Mouse (Mus musculus) adrenal gland, adult 18-20 months (tissue): ENCODE measurements around the gene Elf2. TPM values are rescaled to one million over a fixed set of nuclear protein-coding genes. Genes with fewer than 3 reads are reported as not detected.
A peak's percentile ranks its signal among the peaks of the same experiment; 100 is the strongest.
"Not testable (repeated sequence)": the region's sequence is repeated elsewhere in the genome, so short reads cannot be mapped to it uniquely, and the experiment has no call there.

ENCODE experiments used
- DNase-seq, 2 experiments: peaks; one replicate each; pipeline ENCODE4 v3.0.0; 2021 to 2022; ENCODE audit warnings: low spot score in 2 of 2
- total RNA-seq, 2 experiments: library from RNA; stranded (reverse); gene quantifications; 1 replicate in 1 of 2; 2 replicates in 1 of 2; pipeline ENCODE4 v1.2.3; 2021

Gene Elf2
- total RNA-seq, 2 experiments from 2014 or later: 61.9 to 78.4 TPM

DNA sequence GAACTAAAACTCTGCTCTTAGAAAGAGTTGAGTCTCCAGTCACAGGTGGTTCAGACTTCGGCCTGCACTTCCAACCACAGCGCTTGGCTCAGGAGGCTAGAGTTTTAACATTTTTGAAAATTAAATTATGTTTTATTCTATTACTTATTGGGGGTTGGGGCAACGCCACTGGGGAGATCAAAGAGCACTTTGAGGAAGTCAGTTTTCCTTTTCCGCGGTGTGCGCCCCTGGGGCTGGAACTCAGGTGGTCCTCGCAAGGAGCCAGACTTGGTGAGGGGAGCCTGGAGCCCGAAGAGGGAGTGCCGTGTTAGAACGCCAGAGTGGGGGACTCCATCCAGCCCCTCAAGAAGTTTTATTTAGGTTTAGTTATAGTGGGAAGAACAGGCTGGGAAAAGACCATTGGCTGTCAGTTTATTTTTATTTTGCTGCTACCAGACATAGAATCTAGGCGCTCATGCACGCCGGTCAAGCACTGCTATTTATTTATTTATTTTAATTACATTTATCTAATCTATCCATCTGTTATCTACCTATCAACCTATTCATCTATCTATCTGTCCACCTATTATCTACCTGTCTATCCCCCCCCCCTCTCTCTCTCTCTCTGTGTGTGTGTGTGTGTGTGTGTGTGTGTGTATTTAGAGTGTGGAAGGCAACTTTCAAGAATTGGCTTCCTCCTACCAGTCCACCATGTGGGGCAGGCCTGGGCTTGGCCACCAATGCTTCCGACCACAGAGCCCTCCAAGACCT lies 19.3 kb upstream of the Elf2 start:
- DNase-seq: no peak

DNA sequence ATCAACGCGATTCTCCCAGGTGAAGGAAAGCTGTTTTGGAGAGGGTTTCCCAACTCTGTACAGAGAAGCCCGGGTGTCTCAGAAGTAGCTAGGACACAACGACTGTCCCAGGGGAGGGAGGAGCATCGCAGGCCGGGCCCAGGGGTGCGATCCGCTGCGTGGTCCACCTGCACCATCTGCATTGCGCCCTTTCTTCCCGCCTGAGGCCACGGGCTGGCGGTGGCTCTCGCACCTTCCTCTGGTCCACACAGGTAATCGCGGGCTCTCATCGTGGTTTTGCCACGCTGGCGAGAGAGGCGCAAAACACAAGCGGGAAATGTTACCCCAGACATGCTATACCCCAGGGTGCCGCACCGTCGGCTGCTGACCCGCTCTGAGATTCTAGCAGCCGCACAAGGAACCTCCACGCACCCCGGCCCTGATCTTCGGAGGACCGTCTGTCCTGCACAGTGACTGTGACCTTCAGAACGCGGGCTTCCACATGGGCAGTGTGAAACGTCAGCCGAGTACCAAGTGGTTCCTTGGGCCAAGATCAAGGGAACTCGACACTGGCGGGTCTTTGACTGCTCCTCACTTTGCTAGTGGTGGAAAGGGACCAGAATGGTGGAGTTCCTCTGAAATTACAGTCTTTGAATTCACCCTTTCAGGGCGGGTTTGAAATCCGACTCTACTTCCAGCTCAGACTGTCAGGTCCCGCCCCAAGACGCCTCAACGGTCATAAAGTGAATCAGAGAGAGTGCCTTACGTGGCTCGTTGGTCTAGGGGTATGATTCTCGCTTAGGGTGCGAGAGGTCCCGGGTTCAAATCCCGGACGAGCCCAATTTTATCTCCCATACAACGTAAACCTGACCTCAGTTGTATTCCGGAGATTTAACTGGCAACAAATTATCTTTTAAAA lies 18.4 kb upstream of the Elf2 start:
- peak; percentile 81 to 88 for DNase-seq

DNA sequence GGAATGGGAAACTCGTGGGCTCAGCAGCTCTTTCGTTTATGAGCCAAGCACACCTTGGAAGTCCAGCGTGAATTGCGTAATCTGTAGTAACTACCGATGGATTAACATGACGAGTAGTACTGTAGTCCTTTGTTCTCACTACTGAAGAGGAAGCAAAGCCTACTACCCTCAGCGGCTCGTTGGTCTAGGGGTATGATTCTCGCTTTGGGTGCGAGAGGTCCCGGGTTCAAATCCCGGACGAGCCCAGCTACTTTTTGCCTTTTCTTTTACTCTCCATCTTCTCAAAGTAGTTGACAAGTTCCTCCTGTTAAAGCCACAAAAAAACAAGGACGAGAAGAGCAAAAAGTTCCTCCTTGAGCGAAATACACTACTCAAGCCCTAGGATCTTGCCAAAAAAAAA lies 17.7 kb upstream of the Elf2 start:
- DNase-seq: peak; percentile 75 to 82

DNA sequence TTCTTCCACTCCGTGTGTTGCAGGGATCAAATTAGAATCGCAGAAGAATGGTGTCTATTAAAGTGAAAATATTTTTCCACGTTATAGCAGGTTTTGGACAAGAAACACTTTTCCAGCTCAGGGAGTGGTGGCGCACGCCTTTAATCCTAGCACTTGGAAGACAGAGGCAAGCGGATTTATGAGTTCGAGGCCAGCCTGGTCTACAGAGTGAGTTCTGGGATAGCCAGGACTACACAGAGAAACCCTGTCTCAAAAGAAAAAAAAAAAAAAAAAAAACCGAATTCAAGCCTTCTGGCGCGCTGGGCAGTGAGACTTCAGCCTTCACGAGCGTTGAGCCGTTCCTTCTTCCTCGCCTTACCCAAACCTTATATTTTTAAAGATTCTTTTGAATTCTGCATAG lies 17.2 kb upstream of the Elf2 start:
- no peak for DNase-seq

DNA sequence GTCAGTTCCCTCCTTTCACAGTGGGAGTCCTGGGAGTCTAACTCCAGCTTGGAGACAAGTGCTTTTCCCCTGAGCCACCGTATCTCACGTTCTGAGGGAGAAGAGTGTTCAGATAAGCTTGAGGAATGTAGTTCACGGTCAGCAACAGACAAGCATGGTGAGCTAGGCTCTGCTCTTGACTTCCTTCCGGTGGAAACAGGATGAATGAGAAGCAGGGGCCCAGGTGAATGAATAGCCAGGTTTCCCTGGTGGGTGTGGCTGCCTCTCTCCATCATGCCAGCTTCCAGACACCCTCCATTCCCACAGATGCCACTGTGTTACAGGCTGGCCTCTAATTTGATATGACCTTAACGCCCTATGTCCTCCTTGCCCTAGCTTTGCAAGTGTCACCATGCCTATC lies 16.6 kb upstream of the Elf2 start:
- DNase-seq: no peak

DNA sequence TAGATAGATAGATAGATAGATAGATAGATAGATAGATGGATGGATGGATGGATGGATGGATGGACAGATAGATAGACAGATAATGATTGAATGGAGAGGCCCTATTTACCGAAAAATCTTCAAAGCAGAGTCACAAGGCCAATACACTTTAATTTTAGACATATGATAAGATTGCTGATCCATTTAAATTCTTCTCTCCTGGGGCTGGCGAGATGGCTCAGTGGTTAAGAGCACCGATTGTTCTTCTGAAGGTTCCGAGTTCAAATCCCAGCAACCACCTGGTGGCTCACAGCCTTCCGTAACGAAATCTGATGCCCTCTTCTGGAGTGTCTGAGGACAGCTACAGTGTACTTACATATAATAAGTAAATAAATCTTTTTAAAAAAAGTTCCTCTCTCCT lies 14.5 kb upstream of the Elf2 start:
- not testable (repeated sequence) for DNase-seq

DNA sequence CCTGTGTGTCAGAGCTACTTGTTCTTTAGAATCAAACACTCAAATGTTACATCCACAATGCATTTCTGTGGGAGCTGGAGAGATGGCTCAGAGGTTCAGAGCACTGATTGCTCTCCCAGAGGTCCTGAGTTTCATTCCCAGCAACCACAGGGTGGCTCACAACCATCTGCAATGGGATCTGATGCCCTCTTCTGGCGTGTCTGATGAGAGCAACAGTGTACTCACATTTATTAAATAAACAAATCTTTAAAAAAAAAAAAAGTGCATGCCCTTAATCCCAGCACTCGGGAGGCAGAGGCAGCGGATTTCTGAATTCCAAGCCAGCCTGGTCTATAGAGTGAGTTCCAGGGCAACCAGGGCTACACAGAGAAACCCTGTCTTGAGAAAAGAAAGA lies 13.6 kb upstream of the Elf2 start:
- no peak for DNase-seq

DNA sequence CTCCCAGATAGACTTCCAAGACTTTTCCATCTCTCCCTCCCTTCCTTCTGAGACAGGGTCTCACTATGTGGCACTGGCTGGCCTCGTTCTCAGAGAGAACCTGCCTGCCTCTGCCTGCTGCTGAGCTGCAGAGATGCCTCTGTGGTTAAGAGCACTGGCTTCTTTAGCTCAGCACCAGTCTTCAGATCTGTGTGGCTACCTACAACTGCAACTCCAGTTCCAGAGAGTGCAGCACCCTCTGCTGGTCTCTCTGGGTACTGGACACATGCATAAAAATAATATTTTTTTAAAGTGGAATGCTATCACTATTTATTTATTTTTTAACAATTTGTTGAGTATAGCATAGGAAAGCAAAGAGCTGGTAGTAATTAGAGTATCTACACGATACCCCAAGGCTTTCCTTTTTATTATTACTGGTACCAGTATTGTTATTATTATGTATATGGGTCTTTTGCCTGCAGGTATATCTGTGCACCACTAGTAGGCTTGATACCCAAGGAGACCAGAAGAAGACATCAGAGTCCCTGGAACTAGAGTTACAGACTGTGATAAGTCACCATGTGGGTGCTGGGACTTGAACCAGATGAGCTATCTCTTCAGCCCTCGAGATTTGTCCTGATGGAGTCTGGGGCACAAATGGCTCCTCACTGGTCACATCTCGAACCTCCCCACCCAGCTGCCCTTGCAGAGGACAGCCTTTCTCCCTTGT lies 13.0 kb upstream of the Elf2 start:
- peak; percentile 64 to 76 for DNase-seq

DNA sequence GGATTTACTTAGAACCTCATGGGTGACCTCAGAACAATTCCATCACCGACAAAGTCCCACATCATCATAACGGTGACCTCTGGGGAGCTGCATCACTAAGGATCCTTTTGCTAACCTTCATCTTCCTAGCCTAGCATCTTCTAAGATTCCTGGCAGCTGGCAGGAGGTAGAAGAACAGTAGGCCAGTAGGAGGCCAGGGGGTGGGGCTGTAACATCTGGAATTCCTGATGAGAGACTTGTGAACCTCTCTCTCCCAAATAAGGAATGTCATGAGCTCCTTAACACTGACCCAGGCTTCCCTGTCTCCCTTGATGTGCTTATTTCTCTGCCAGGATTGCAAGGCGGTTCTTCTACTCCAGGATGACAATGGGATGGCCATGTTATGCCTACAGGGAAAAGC lies 10.3 kb upstream of the Elf2 start:
- DNase-seq: no peak

DNA sequence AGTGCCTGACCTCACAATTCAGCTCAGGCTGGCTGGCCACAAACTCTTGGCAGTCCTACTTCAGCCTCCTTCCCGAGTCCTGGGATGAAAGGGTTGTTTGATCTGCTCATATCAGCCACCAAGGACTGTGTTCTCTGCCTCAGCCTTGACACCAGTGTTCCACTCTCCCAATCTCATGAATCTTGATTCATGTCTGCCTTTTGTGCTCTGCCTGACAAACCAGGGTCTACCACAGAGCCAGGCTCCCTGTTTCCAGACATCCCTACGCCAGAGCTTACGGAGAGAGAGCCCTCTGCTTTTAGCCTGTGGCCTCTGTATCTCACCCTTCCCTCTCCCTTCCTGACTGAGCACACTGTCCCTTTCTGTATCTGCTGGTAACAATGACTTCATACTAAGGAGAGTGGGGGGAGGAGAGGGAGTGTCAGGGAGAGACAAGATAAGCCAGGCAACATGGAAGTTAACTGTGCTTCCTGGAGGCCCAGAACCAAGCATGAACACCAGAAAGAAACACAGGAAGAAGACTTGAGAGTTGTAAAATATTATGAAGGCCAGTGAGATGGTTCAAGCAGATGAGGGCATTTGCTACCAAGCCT lies 8.3 kb upstream of the Elf2 start:
- peak in 1 of 2 experiments; percentile 38 for DNase-seq

DNA sequence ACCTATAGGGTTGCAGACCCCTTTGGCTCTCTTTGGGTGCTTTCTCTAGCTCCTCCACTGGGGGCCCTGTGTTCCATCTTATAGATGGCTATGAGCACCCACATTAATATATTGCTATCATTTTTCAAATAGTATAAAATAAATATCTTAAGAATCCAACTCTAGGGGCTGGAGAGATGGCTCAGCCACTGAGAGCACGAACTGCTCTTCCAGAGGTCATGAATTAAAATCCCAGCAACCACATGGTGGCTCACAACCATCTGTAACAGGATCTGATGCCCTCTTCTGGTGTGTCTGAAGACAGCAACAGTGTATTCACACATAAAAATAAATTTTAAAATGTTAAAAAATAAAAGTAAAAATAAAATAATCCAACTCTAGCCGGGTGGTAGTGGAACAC lies 4.6 kb upstream of the Elf2 start:
- DNase-seq: not testable (repeated sequence)

DNA sequence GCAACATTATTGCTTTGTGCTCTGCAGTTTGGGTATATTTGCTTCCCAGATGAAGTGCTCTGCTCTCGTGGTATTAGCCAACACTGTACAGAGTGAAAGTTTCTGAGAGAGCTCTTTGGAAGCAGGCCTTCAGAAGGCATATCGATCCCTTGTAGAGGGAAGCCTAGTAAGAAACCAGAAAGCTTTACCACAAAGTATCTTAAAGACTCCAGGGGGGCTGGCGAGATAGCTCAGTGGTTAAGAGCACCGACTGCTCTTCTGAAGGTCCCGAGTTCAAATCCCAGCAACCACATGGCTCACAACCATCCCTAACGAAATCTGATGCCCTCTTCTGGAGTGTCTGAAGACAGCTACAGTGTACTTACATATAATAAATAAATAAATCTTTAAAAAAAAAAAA lies 3.7 kb upstream of the Elf2 start:
- not testable (repeated sequence) for DNase-seq

DNA sequence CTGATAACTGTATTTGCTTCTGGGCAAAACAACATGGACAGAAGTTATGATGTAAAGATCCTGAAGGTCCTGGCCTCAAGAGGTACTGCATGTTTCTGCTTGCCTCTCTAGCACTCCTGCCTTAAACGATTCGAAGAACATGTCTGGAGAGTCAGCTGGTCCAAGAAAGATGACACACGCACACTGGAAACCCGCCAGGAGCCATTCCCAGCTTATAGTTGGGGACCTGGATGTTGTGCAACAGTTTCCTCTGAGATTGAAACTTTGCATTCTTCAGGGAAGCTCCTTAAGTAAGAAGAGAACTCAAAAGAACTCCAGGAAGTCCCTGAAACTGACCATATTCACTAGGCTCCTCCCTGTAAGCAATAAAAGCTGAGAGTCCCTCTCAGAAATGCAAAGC lies 2.8 kb upstream of the Elf2 start:
- no peak for DNase-seq

DNA sequence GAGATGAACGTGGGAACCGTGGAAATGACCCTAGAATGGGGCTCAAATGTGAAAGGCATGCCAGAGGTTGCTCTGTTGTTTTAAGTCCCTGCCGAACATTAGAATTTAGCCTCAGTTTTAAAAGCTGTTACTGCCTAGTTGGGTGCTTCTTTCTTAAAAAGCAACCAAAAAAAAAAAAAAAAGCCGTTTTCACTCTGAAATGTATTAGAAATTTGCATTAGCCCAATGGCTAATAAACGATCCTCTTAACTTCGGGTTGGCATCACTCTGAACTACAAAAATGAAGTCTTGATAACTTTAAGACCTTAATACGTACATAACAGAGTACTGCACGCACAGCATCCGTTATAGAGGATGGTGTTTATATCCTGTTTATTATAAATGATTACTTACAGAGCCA lies 1.7 kb upstream of the Elf2 start:
- DNase-seq: no peak

DNA sequence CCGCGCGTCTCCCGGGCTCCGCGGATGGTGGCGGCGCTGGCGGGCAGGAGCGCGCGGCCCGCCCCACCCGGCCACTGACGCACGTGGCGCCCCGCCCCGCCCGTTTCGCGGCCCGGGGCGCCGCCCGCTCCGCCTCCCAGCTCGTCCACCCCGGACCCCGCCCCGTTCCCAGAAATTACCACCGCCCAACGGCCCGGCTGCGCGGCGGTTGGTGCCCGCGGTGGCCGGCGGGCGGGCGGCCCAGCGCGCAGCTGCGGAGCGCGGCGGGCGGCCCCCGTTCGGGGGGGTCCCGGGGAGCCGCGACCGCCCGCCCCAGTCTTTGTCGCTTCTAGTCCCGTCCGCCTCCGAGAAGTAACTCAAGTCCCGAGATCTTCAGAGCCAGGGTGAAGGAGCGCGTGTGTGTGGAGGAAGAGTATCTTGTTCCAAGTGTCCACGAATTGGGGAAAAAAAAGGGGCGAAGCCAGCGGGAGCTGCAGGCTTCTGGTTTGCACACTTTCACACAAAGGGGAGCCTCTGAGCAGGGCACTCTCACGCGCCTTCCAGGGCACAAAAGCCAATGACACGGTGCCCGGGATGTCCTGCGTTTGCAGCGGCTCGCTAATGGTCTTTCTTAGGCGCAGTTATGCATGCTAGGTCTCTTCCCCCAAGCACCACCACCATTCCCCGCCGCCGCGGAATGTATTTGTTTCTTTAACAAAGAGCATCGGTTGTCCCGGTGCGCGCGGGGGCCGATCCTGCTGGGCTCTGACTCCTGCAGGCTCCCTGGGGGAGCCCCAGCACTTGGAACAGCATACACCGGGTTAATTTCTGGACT lies 1.0 kb upstream of the Elf2 start:
- DNase-seq: peak; percentile 90 to 91

DNA sequence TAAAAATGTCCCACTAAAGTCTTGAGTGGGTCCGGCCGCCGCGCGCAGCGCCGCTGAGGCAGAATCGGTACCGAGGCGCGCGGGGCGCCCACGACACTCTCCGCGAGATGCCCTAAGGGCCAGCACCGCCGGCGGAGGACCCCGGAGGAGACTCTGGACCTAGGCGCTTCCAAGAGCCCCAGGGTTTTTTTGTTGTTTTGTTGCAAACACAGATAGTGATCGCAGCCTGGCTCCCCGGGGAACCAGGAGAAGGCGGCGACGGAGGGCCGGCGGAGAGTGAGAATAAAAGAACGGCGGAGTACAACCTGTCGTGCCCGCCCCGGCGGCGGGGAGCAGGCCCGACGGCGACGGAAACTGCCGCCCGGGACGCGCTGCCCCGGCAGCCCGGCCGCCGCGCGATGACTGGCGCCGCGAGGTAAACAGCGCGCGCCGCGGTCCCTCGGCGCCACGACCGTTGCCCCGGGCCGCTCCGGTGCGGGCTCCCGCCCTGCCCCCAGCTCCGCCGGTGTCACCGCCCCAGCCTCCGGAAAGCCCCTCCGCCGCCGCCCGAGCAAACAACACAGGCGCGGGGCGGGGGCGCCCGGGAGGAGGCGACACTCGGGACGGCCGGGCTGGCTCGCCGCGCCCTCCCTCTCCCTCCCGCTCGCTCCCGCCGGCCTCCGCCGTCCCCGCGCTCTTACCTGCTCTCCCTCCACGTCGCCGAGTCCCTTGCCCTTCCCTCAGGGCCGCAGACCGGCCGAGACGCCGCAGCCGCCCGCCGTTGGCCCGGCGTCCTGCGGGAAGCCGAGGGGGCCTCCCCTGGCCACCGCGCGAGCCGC lies 520 bp downstream of the Elf2 start:
- DNase-seq: peak; percentile 64

DNA sequence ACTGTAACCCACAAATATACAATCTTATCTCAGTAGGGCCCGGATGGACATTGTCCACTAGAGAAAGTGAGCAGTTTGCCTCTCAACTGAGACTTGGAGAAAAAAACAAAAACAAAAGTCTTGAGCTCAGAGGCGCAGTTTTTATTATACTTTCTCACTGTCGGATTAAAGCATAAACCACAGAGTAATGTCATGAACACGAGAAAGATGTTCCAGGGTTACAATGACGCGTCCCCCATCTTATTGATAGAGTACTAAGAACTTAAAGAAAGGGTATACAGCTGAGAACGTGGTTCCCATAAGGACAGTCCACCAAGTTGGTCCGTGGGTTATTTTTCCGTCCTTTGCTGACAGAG lies 1.1 kb downstream of the Elf2 start:
- no peak for DNase-seq

DNA sequence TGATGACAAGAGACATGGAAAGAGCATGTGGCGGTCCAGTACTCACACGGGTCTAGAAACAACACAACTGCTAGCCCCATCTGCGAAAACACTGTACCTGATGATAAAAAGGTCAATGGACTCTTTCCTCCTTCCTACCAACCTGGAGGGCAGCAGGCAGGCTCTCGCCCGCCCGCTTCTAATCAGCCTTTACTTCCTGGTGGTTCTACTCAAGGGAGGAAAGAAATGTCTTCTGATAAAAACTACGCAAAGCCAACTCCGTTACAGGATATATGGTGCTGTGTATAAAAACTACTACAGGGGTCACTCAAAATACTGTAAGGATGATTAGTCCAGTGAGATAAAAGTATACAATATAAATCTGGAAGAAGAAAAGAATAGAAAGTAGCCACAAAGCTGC lies 5.1 kb downstream of the Elf2 start:
- DNase-seq: no peak

DNA sequence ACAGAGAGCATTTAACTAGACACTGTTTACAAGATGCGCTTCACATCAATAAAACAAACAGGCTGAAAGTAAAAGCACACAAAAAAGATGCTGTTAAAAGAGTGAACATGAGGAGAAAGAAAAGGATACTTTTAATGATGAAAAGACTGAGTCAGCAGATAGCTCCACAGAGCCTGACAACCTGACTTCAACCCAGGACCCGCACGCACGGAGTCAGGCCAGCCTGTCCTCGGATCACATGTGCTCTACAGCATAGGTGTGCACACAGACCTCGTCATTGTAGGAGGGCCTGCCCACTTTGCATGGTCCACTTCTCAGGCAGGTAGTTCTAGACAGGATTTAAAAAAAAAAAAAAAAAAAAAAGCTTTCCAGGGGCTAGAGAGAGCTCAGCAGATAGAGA lies 6.5 kb downstream of the Elf2 start:
- no peak for DNase-seq
